Mouse (Mus musculus): Measurements from ENCODE around the gene Ndufb7.

- TF ChIP-seq CTCF (IDR thresholded peaks at IDR 0.05; ENCODE audit: extremely low read depth, insufficient read length, insufficient replicate concordance, low read depth, low read length) (no peak), POLR2A (IDR thresholded peaks at IDR 0.05; ENCODE audit: low read depth, low read length) (no peak)
Observed at GRCm38 (mm10) chr8:83534802-83535201, 31.7 kb upstream of the Ndufb7 start.
